Mouse (Mus musculus): ENCODE data around the gene Mxd1. TPM values are rescaled to one million over a fixed set of nuclear protein-coding genes. Genes with fewer than 3 reads are reported as not detected.

The Mxd1 gene
- polyA plus RNA-seq, 1 experiment from 2014 or later, result 27.9 TPM

Other genes starting within 250 kb of the Mxd1 start
- gene Gm44790, start 242.5 kb downstream of the Mxd1 start, polyA plus RNA-seq (2015; fragmentation: Nextera tagmentation; extraction: Ambion mirVana), result not detected in 2 replicates
- gene C87436, start 230.8 kb downstream of the Mxd1 start, polyA plus RNA-seq (2015; fragmentation: Nextera tagmentation; extraction: Ambion mirVana), result 27.7 and 28.8 TPM in 2 replicates
- gene Pcbp1, start 142.8 kb downstream of the Mxd1 start, polyA plus RNA-seq (2015; fragmentation: Nextera tagmentation; extraction: Ambion mirVana), result 246 and 342 TPM in 2 replicates
- gene Asprv1, start 41.0 kb downstream of the Mxd1 start, polyA plus RNA-seq (2015; fragmentation: Nextera tagmentation; extraction: Ambion mirVana), result 0.50 and 0.59 TPM in 2 replicates
- gene Snrnp27, start 15.4 kb upstream of the Mxd1 start, polyA plus RNA-seq (2015; fragmentation: Nextera tagmentation; extraction: Ambion mirVana), result 117 and 125 TPM in 2 replicates
- gene Gmcl1, start 64.2 kb upstream of the Mxd1 start, polyA plus RNA-seq (2015; fragmentation: Nextera tagmentation; extraction: Ambion mirVana), result 36.0 and 41.0 TPM in 2 replicates
- gene Anxa4, start 124.4 kb upstream of the Mxd1 start, polyA plus RNA-seq (2015; fragmentation: Nextera tagmentation; extraction: Ambion mirVana), result 3.2 and 3.4 TPM in 2 replicates
- gene Aak1, start 180.4 kb upstream of the Mxd1 start, polyA plus RNA-seq (2015; fragmentation: Nextera tagmentation; extraction: Ambion mirVana), result 32.1 and 34.4 TPM in 2 replicates

Data from midbrain, embryonic 13.5 days (tissue).